Mouse (Mus musculus): ENCODE measurements around the gene Timm10.

The Timm10 gene

DNA sequence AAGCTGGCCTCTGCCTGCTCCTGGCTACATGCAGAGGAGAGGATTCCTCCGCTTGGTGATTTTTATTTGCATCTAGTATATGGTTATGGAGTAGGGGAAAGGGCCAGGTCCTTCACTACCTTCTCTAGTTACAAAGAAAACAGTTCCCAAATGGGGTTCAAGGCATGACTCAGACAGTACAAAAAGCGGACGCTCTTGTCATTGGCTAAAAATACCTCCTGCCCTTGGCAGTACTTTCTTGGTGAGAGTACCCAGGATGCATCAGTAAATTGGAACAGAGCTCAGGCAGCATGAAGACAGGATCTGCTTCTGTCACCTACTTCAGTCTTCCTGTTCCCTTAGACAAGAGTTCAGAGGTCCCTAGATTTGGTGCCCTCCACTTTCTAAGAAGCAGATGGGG is 6.9 kb upstream of the Timm10 start:
- peak; percentile 73 for DNase-seq (ENCODE audit: low read depth)

DNA sequence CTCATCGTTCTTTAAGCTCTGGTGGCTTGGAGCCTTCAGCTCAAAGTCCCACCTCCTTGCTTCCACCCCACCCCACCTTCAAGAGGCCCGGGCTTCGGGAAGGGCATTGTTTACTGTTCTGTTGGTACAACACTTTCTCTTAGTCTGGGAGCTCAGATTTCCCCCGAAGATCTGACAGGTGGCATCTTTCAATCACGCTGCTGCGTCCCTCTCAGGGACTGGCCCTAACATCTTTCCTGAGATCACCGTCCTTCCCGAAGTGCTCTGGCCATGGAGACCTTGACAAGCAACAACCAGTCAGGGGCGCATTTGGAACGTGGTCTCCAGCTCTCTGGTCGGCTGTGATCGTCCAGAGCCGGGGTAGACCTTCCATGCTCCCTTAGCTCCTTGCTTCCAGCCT is 4.2 kb upstream of the Timm10 start, which contains the start of gene Smtnl1:
TSS of gene Smtnl1 (minus strand) at position 101 of the 400 bp plus-strand sequence.
- DNase-seq (ENCODE audit: low read depth) = no peak

DNA sequence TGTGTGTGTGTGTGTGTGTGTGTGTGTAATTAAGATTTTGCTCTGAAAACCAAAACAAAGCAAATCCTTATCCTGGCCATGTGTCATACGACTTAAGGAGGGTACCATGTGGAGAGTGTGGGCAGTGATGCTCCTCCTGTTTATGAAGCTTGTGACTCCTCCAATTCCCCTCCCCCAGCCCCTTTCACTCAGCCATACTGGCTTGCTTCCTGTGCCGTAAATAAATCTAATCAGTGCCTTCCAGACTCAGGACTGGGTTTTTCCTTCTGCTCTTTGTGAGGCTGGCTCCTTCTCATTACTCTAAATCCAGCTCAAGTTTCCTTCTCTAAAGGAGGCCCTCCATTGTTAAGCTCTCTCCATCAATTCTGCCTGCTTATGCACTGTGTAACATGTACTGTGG is 3.6 kb upstream of the Timm10 start:
- DNase-seq (ENCODE audit: low read depth) = no peak

DNA sequence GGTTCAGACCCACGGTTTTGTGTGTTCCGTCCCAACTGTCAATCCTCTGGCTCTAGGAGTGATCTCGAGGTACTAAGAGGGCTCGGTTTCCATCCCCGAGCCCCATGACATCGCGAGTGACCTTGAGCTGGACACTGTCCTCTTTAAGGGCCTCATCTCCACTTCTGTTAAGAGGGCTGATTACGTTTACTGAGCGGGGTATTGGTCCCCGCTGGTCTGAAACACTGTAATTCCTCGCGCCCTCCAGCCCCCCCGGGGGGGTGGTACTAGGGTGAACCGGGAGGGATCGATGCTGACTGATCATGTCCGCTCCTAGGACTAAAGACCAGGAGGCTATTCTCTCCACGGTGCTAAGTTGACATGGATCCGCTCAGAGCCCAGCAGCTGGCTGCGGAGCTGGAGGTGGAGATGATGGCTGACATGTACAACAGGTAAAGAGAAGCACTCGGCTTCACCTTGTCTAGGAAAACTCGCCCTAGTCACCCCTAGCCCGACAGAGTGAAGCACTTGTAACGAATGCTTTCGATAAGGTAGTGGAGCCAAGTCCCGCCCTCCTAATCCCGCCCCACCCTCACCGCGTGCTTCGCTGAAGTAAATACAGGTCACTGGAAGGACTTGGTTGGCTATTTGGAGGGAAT is 605 bp downstream of the Timm10 start:
- peak; percentile 72 for DNase-seq (ENCODE audit: low read depth)

DNA sequence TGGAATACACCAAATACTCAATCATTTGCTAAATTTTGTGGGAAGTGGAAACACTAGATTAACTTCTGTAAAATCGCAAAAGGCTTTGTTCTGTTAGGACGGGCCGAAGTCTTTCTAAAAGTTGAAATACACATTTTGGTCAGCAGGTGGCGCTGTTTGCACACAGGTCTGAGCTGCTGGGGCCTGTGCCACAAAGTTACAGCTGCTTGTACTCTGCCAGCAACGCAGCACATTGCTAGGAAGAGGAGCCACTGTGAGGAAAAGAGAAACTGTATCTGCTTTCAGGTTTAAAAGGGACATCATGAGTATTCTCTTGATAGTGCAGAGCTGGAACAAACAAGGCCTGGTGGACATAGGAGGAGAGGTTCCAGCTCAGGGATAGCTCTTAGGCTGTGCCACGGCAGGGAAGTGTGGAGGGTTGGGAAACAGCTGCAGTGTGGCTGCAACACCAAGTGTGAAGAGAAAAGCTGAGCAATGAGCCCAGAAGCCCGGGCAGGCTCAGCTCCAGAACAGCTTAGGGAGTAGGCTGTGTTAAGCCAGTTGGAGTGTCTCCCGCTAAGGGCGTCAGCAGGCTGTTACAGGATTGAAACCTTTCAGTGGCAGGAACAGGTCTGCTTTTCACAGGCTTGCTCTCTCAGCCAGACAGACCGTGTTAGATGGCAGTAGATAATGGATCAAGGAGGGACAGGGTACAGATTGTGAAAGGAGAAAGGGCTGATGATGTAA is 5.0 kb downstream of the Timm10 start:
- DNase-seq (ENCODE audit: low read depth) = peak; percentile 88

DNA sequence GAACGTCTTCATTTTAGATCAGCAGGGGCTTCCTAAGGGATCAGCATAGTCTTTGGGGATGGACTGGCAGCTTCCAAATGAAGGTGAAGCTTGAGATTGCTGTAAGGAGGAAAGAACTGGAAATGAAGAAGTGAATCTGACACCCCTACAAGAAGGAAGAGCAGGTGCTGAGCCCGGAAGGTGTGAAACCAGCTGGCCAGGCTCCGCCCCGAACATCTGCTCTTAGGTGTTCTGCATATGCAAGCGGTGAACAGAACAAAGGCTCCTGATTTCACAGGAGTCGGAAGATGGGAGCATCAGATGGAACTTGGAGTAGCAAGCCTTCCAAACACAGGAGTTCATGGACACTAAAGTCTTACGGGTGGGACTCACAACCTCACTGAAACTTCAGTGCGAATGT is 10.3 kb downstream of the Timm10 start:
- DNase-seq (ENCODE audit: low read depth) = no peak

DNA sequence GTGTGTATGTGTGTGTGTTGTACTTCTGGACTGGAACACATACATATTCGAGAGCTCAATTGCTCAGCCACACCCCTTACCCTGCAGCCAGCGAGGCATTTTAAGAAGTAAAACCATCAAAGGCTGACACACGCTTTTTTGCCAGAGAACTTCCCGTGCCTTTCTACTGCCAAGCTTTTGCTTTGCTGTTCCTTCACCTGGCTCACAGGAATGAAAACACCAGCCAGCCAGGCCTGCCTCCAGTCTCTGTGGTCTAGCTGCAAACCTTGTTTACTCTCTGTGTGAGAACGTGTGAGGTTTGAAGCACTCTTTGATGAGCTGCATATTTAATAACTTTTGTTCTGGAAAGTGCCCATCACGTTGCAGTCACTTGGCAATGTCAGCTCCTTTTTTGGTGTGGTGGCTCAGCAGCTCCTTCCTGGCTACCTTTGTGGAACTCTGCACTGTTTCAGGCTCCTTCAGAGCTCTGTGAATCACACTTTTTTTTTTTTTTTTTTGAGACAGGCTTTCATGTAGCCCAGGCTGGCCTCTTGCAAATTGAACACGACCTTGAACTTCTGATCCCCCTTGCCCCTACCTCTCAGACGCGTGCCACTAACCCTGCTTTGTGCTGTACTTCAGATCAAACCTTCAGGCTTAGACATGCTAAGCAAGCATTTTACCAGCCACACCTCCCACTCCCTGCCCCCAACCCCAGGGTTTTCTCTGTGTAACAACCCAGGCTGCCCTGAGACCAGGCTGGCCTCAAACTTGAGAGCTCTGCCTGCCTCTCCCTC is 11.2 kb downstream of the Timm10 start:
- no peak for DNase-seq (ENCODE audit: low read depth)

DNA sequence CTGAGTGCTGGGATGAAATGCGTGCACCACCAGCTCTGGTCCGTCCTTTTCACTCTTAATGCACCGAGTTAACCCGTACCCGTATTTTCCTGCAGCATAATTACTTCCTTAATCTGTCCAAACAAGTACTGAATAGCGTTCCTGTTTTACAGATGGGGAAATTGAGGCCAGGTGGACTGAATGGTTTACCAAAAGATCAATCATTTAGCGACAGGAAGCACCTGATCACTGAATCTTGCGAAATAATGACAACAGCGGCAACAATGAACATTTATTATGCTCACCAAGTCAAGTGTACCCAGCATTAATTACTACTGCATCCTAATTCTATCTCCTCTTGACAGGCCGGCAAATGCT is 11.8 kb downstream of the Timm10 start, which contains the start of gene Slc43a1:
TSS of gene Slc43a1 (plus strand) at position 258 of the 357 bp plus-strand sequence.
- DNase-seq (ENCODE audit: low read depth) = peak; percentile 28

DNA sequence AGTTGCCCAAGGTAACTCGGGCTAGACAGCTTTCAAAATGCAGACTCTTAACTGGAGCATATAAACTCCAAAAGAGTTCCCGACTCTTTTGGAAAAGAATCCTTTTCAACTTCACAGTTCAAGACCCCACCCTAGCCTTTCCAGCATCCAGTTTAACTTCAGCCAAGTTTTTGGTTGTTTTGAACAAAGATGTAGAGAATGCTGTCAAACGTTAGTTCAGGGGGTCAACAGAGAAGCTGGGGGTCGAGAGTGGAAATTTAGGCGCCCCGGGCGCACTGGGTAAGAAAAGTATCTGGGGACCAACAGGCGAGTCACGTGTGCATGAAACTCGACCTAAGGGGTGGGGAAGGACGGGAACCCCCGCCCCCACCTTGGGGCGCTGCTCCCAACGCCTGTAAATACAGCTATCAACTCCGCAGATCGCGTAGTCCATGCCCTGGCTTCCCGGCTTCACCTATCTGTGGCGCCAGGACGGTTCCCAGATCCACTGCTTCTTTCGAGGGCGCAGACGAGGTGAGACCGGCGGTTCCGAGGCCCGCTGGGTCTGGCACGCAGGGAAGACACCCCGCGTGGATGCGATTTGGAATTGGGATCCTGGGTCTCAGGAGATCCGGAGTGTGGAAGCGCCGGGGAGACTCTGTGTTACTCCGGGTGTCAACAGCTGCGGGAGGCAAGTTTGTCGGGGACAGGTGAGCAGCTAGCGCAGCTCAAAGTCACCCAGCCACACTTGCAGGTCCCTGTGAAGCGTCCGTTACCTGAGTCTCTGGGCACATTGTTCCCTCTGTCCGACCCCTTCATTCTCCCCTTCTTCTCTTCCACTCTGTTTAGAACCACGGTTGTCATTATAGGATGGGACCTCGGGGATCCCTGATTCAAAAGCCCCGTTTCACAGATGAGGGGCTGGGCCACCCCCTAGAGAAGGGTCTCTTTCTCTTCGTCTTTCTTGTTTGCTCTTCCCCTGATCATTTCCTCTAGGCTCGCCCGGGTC is 12.5 kb downstream of the Timm10 start:
- DNase-seq (ENCODE audit: low read depth) = peak; percentile 80

DNA sequence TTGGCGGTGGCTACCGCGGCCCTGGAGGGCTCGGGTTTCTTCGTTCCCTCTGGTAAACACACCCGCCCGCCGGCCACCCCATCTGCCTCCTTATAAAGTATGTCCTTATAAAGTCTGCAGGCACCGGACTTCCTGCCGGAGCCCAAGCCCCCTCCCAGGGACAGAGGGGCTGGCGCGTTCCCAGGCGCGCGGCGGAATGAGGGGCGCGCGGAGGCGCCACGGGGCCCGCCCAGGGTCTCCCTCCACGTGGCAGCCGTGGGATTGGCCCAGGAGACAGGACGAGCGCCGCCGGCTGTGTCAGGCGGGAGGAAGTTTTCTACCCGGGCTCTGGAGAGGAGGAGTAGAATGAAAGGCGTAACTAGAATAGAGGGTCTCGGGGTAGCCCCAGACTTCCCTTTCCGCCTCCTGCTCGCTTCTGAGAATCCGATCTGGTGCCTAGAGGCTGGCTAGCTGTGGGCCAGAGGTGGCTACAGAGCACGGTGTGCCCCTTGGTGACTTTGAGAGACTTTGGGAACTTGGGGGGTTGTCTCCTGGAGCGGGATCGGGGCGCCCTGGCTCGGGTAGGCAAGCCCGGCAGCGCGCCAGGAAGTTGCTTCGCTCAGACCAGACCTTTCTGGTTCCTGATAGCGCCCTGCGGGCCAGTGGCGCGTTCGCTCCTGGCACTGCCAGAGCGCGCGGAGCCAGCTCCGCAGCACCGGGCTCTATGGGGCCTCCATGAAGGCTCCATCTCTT is 13.4 kb downstream of the Timm10 start:
- DNase-seq (ENCODE audit: low read depth) = peak; percentile 90

DNA sequence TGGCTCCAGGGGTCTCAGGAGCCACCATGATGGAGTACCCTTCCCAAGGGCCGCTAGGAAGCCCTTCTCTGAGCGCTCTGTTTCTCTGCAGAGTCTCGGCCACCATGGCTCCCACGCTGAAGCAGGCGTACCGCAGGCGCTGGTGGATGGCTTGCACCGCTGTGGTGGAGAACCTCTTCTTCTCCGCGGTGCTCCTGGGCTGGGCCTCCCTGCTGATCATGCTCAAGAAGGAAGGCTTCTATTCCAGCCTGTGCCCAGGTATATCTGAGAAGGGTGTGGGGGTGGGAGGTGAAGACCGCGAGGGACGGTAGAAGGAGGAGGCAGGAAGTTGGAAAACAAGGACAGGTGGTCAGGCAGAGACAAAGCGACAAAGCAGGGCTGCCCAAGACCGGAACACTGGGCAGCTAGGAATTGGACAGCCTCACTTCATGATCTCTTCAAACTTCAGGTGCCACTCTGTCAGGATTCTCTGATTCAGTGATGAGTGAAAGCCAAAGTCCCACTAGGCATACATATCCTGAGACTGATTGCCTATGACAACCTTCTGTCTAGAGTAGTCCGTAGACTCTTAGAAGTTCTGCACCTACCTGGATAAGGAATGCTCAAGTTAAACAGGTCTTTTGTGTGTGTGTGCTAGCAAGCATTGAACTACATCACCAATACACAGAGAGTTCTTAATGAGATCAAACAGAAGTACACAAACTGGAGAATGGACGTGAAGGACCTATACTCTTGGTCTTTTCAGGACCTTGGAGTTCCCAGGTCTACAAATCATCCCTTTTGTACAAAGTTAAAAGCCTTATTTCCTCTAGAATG is 14.2 kb downstream of the Timm10 start:
- no peak for DNase-seq (ENCODE audit: low read depth)

DNA sequence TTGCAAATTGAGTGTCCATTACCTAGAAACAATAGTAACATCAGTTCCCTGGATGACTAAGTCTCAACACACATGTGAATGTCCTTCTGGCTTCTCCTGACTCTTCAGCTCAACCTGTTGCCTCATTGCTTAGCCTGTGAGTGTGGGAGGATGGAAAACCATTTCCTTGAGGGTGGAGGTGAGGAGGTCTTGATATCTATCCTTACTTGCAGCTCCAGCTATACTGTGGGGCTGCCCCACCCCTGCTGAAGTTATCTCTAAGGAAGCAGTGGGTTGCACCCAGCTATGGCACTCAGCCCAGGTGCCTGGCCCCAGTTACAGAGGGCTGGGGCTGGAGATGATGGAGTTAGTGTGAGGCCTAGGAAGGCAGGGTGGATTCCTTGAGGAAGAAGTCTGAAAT is 15.1 kb downstream of the Timm10 start:
- DNase-seq (ENCODE audit: low read depth) = peak; percentile 58

DNA sequence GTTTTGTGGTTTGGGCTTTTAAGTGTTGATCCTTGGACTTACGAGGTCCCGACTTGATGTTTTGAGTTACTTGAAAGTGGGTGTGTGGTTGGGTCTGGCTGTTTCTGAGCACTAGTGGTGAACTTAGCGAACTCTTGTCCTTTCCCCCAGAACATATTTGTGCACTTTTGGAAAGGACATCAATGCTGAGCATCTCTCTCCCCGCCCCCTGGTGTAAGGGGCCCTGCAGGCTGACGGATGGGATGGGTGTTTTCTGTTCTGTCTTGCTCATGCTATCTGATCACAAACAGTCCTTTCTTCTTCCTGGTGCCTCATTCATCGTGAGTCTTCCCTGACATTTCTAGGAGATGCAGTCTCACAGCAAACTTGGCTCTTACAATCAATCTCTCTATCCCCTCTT is 16.9 kb downstream of the Timm10 start:
- DNase-seq (ENCODE audit: low read depth) = no peak

DNA sequence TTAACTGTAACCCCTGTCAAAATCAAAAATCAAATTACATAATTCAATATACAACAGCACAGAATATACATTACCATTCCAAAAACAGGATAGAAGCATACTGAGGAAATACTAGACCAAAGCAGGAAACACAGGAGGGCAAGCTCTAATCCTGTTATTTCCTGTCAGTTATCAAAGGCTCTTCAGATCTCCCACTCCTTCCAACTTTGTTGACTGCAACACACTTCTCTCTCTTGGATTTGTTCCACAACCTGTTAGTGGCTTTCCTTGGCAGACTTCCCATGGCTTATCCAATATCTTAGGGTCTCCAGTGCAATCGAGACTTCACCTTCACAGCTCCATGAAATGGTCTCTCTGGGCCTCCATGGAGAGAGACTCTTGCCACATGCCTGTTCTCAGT is 18.4 kb downstream of the Timm10 start:
- no peak for DNase-seq (ENCODE audit: low read depth)

DNA sequence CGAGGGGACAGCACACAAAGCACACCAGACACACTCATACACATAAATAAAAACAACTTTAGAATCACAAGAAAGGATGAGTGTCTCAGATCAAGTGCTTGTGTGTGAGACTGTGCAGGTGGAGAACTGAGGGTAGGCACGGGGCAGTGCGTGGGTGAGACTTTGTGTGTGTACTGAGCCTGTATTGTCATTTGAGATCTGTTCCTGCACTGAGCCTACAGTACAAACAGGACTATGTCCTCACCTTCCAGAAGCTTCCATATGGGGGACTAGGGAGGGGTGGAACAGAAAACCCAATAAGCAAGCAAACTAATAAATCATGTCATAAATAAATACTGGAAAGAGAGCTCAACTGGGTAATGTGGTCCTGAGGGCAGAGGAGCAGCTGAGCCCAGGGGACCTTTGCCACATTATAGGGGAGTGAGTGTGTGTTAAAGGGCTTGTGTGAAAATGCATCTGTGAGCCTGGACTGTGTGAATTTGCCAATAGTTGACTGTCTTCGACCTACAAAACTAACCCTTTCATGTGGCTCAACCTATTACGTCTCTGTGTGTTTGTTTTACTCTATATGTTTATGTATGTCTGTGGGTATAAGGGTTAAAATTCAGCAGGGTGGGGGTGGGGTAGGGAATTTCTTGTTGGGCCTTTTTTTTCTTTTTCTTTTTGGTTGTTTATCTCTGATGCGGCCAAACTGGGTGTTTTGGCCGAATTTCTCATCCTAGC is 23.8 kb downstream of the Timm10 start:
- no peak for DNase-seq (ENCODE audit: low read depth)

DNA sequence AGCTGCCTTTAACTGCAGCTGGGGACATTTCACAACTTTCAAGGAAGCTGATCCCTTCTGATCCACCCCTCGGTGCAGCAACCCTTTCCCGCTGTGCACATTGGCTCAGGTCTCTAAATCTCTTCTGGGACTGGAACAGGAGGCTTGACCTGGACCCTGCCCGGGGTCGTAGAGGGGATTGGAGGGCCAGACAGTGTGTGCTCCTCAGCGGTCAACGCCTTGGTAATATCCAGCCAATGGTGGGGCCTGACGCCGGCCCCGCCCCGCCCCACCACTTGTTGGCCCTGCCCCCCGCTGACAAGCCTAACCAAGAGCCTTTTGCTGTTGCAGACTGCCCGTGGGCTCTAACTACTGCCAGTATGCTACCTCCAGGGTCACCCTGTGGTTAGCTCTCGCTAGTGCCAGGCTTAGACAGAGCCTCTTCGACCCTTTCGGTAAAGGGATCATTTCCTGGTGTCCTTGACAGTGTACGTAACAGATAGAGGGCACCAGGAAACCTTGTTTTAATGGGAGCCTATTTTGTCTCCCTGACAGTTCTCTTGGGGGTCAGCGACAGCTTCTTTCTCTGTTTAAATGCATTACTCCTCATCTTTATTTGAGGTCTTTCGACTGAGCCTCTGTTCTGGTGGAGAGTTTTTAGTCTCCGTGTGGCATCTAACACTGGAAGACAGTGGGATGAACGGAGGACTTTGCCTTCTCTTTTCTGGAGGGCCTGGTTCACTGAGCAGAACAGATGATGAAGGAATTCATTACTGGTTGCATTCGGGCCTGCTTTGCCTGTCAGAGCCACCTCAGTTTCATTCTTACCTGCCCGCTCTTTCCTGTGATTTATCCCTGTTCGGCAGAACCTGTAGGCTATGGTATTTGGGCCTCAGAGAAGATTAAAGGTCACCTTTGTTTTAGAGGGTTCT is 24.6 kb downstream of the Timm10 start:
- DNase-seq (ENCODE audit: low read depth) = peak; percentile 21

DNA sequence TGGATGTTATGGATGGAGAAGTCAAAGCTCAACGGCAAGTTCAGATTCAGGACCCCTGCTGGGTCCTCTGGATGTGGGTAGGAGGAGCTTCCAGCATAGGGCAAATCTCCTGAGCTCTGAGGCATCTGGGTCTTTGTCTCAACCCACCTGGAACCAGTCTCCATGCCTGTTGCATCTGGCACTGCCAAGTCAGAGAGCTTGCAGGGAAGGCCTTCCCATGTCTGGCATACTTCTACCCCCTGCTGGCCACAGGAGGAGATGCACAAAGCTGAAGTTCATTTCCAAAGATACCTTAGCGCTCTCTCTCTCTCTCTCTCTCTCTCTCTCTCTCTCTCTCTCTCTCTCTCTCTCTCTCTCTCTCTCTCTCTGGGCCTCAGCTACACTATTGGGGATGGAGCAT is 28.9 kb downstream of the Timm10 start:
- peak; percentile 67 for DNase-seq (ENCODE audit: low read depth)

DNA sequence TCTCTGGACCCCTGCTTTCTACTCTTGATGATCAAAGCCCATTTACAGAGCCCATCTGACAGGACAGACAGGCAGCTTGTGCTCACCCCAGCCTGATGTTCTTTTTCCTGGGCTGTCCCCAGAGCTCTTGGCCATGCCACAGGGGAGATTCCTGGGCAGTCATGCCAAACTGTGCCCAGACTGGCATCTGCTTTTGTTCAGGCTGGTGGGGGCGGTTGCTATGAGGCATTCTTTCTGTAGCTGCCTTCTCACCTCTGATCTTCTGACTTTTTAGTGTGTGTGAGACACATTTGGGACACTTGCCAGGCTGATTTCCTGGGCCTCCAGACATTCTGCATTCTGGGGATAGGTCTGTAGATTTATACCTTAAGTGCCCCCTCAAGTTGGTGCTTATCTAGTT is 31.8 kb downstream of the Timm10 start:
- DNase-seq (ENCODE audit: low read depth) = no peak

Data from 416B (cell line).